Mouse (Mus musculus) C2C12 (cell line): ENCODE measurements around the gene Mllt6.

Experiments used
- CTCF ChIP-seq: IDR thresholded peaks from one replicate; pipeline ENCODE4 v1.5.1; 2011; ENCODE audit not compliant: control insufficient read depth, insufficient read depth, insufficient read length
- MAX ChIP-seq: IDR thresholded peaks from one replicate; pipeline ENCODE4 v1.6.1; 2011; ENCODE audit warnings: mild to moderate bottlenecking, control low read depth
- USF1 ChIP-seq: IDR thresholded peaks from one replicate; pipeline ENCODE4 v1.6.1; 2011; ENCODE audit warnings: low read depth, mild to moderate bottlenecking, control low read depth, moderate library complexity

GRCm38 (mm10) chr11:97685613-97686321 is 22.6 kb downstream of the Mllt6 start, which contains the start of gene Cisd3:
- TF ChIP-seq CTCF (no peak), MAX (peak; percentile 74), USF1 (no peak)
